Mouse (Mus musculus): ENCODE data around the gene Pabpc1l. TPM values are rescaled to one million over a fixed set of nuclear protein-coding genes. Genes with fewer than 3 reads are reported as not detected.

Pabpc1l gene
- polyA plus RNA-seq, 1 experiment from 2014 or later: 0.66 TPM

DNA sequence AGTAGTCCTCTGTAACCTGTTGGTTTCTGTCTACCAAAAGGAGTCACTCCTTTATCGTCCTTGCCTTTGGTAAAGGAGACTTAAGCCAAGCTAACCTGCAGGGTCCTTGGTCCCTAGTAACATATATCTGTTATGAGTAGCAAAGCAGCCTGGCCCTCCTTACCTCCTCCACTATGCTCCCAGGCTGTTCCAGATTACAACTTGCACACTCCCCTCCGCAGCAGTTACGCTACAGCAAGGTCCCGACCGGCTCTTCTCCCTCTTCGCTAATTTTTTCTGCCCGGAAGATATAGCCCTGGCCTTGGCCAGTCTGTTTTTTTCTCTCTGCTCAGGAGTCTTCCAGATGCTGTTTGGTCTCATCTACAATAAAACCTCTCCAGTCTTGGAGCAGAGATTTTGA lies 47.9 kb downstream of the Pabpc1l start:
- H3K9me3 ChIP-seq (replicated peaks; ENCODE audit: control insufficient read depth, low read length): no peaks in the 10 kb centered on the region
- H3K27me3 ChIP-seq (ENCODE audit: control insufficient read depth, insufficient read depth, low read length): no peaks in the 10 kb centered on the region
- H3K9ac ChIP-seq (ENCODE audit: low read depth, low read length): no peak overlapping the region
- peaks cover 13% of the 10 kb centered on the region for H3K4me1 ChIP-seq (ENCODE audit: control insufficient read depth, insufficient read depth, low read length)
- no peaks in the 10 kb centered on the region for H3K36me3 ChIP-seq (ENCODE audit: control insufficient read depth, insufficient read depth, low read length)
- 82% methylated on average over 7 of the region's 7 CpGs for WGBS (ENCODE audit: insufficient replicate concordance)
- H3K27ac ChIP-seq (ENCODE audit: low read depth, low read length): no peak overlapping the region
- ATAC-seq (replicated peaks; ENCODE audit: insufficient number of reproducible peaks, low FRiP score, low TSS enrichment): no peak
- no peak overlapping the region for H3K4me2 ChIP-seq
- H3K4me3 ChIP-seq (ENCODE audit: low read depth, low read length): no peak overlapping the region

DNA sequence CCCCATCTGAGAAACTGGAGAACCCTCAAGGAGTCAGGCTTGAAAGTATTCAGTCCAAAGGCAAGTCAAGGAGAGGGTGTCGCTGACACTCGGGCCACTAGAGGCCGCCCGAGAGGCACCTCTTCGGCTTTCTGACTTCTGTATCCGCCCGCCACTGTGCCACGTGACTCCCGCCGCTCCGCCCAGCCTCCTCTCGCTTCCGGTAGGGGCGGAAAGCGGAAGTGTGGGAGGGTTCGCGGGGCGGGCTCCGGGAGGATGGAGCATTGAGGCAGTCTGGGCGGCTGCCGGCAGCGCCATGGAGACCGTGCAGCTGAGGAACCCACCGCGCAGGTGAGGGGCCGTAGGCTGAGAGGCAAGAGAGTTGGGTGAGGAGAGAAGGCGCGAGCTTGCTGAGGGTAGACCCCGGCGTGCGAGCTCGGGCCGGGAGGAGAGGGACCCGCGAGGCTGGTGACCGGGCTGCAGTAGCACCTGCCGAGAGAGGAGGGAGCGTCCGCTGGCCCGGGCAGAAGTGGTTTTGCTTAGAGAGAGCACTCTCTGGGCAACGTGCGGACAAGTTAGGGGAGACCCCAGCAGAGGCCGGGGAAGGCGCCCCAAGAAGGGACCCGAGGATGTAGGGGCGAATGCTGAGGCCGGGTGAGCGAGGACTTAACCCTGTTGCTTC lies 48.8 kb downstream of the Pabpc1l start:
- Histone ChIP-seq H3K4me3 (ENCODE audit: low read depth, low read length) (peak overlapping the region; percentile 86), H3K9me3 (replicated peaks; ENCODE audit: control insufficient read depth, low read length) (no peaks in the 10 kb centered on the region), H3K4me2 (peak overlapping the region; percentile 65), H3K27ac (ENCODE audit: low read depth, low read length) (peak overlapping the region; percentile 58; the same call in 1 of the 2 replicates), H3K36me3 (ENCODE audit: control insufficient read depth, insufficient read depth, low read length) (no peaks in the 10 kb centered on the region), H3K4me1 (ENCODE audit: control insufficient read depth, insufficient read depth, low read length) (peaks cover 13% of the 10 kb centered on the region), H3K27me3 (ENCODE audit: control insufficient read depth, insufficient read depth, low read length) (no peaks in the 10 kb centered on the region), H3K9ac (ENCODE audit: low read depth, low read length) (peak overlapping the region; percentile 84)
- under 1% methylated on average over 48 of the region's 48 CpGs for WGBS (ENCODE audit: insufficient replicate concordance)
- ATAC-seq (replicated peaks; ENCODE audit: insufficient number of reproducible peaks, low FRiP score, low TSS enrichment): peak; percentile 75

DNA sequence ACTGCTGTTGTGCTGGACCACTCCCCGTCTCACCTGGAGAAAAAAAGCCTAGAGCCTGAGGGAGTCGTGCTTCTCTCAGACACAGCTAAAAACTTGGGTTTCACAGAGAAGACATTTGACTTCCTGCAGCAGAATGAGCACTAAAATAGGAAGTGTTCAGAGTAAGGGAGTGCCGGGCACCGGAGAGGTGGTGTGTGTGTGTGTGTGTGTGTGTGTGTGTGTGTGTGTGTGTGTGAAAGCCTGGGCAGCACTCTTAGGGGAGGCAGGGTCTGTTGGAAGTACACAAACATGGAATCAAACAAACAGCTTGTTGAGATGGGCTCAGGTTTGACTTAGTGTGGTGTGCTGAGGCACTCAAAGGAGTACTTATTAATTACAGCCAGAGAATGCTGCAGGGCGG lies 49.8 kb downstream of the Pabpc1l start:
- Histone ChIP-seq H3K9ac (ENCODE audit: low read depth, low read length) (peak overlapping the region; percentile 84; the same call in 1 of the 2 replicates), H3K27ac (ENCODE audit: low read depth, low read length) (no peak overlapping the region)
- 48% methylated on average over 5 of the region's 5 CpGs for WGBS (ENCODE audit: insufficient replicate concordance)

DNA sequence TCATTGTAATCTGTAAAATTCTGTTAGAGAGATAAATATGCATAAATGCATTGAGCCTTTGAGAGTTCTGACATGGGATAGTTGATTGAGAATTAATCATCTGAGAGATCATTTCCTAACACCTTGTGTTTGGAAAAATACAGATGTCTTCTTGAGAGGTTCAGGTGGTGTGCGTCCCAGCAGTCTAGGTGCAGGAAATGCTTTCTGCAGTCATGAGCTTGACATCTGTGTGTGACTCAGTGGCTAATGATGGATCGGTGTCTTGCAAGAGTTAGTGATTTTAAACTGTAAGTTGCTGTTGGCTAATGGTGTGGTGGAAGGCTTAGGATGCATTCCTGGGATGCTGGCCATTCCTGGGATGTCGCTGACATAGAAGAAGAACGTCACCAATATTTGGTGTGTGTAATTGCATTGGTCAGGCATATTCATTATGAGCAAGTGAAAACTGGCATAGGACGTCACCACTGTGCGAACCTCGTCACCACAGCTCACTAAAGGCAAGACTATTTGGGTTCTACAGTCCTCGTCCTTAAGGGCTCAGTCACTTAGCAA lies 51.7 kb downstream of the Pabpc1l start:
- no peak overlapping the region for H3K9ac ChIP-seq (ENCODE audit: low read depth, low read length)
- no peak for ATAC-seq (replicated peaks; ENCODE audit: insufficient number of reproducible peaks, low FRiP score, low TSS enrichment)

More for the DNA sequence above, 49.8 kb downstream of the Pabpc1l start:
- Histone ChIP-seq H3K9me3 (replicated peaks; ENCODE audit: control insufficient read depth, low read length) (no peaks in the 10 kb centered on the region), H3K4me1 (ENCODE audit: control insufficient read depth, insufficient read depth, low read length) (peaks cover 9% of the 10 kb centered on the region), H3K27me3 (ENCODE audit: control insufficient read depth, insufficient read depth, low read length) (no peaks in the 10 kb centered on the region), H3K36me3 (ENCODE audit: control insufficient read depth, insufficient read depth, low read length) (no peaks in the 10 kb centered on the region; the same call in 1 of the 2 replicates), H3K4me3 (ENCODE audit: low read depth, low read length) (peak overlapping the region; percentile 86), H3K4me2 (peak overlapping the region; percentile 65)
- no peak for ATAC-seq (replicated peaks; ENCODE audit: insufficient number of reproducible peaks, low FRiP score, low TSS enrichment)

DNA sequence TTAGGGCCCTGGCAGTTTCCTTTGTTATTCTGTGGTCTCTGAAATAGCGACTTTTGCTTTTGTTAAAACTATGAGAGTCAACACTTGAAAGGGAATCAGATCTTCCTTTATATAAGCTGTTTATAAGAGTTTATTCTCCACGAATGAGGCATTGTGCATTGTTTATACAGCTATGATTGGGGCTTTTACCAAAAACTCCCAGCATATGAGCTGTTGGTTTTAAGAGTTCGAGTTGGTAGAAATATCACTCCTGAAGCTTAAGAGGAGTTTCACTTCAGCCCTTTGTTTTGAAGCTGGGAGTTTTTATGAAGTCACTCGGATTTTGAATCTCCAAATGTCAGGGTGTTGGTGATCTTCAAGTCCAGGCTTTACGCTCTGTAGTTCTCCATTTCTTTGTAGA lies 52.6 kb downstream of the Pabpc1l start:
- WGBS (ENCODE audit: insufficient replicate concordance): 81% methylated on average over 5 of the region's 5 CpGs
- no peak overlapping the region for H3K4me3 ChIP-seq (ENCODE audit: low read depth, low read length)
- H3K9me3 ChIP-seq (replicated peaks; ENCODE audit: control insufficient read depth, low read length): no peaks in the 10 kb centered on the region
- no peak overlapping the region for H3K4me2 ChIP-seq
- H3K4me1 ChIP-seq (ENCODE audit: control insufficient read depth, insufficient read depth, low read length): peaks cover 12% of the 10 kb centered on the region
- peaks cover 4% of the 10 kb centered on the region for H3K36me3 ChIP-seq (ENCODE audit: control insufficient read depth, insufficient read depth, low read length)
- no peaks in the 10 kb centered on the region for H3K27me3 ChIP-seq (ENCODE audit: control insufficient read depth, insufficient read depth, low read length)
- H3K9ac ChIP-seq (ENCODE audit: low read depth, low read length): no peak overlapping the region
- no peak overlapping the region for H3K27ac ChIP-seq (ENCODE audit: low read depth, low read length)
- ATAC-seq (replicated peaks; ENCODE audit: insufficient number of reproducible peaks, low FRiP score, low TSS enrichment): no peak

More for the DNA sequence above, 51.7 kb downstream of the Pabpc1l start:
- WGBS (ENCODE audit: insufficient replicate concordance): 78% methylated on average over 8 of the region's 8 CpGs
- Histone ChIP-seq H3K36me3 (ENCODE audit: control insufficient read depth, insufficient read depth, low read length) (peaks cover 4% of the 10 kb centered on the region), H3K4me1 (ENCODE audit: control insufficient read depth, insufficient read depth, low read length) (peaks cover 9% of the 10 kb centered on the region), H3K4me2 (no peak overlapping the region), H3K4me3 (ENCODE audit: low read depth, low read length) (no peak overlapping the region), H3K27me3 (ENCODE audit: control insufficient read depth, insufficient read depth, low read length) (no peaks in the 10 kb centered on the region), H3K27ac (ENCODE audit: low read depth, low read length) (no peak overlapping the region), H3K9me3 (replicated peaks; ENCODE audit: control insufficient read depth, low read length) (no peaks in the 10 kb centered on the region)

DNA sequence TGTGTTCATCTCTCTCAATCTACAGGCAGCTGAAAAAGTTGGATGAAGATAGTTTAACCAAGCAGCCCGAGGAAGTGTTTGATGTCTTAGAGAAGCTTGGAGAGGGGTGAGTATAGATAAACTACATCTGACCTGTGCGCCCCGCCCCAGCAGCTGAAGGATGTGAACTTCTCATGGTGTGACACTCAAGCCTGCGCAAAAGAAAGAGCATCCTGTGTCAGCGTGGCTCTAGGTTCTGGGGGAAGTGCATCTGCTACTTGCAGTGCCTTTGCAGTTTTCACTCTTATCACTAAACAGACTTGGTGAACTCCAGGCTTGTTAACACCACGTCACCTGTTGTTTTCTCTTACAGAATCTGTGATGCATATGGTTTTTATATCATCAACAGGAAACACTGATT lies 54.2 kb downstream of the Pabpc1l start:
- H3K9ac ChIP-seq (ENCODE audit: low read depth, low read length): no peak overlapping the region

DNA sequence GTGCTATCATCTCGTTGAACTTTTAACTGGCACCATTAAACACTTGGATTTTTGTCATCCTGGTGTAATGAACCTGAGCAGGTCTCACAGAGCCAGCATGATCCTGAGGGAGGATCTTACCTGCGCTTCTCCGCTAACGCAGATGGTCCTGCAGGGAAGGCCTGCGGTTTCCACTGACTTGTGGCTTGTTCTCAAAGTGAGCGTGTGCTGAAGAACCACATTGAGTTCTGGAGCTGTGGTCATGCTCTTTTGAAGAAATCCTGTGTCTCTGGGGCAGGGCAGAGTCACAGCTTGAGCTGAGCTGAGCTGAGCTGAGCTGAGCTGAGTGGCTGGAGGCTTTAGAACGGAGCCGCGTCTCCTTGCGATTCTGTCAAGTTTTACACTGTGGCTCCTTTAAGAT lies 56.3 kb downstream of the Pabpc1l start:
- Histone ChIP-seq H3K36me3 (ENCODE audit: control insufficient read depth, insufficient read depth, low read length) (peaks cover 4% of the 10 kb centered on the region), H3K4me3 (ENCODE audit: low read depth, low read length) (no peak overlapping the region), H3K9ac (ENCODE audit: low read depth, low read length) (no peak overlapping the region), H3K9me3 (replicated peaks; ENCODE audit: control insufficient read depth, low read length) (no peaks in the 10 kb centered on the region), H3K27ac (ENCODE audit: low read depth, low read length) (no peak overlapping the region), H3K27me3 (ENCODE audit: control insufficient read depth, insufficient read depth, low read length) (no peaks in the 10 kb centered on the region), H3K4me2 (no peak overlapping the region), H3K4me1 (ENCODE audit: control insufficient read depth, insufficient read depth, low read length) (peaks cover 3% of the 10 kb centered on the region; the same call in 1 of the 2 replicates)
- ATAC-seq (replicated peaks; ENCODE audit: insufficient number of reproducible peaks, low FRiP score, low TSS enrichment): no peak
- whole genome bisulfite sequencing (ENCODE audit: insufficient replicate concordance): 97% methylated on average over 10 of the region's 10 CpGs

More for the DNA sequence above, 54.2 kb downstream of the Pabpc1l start:
- H3K4me2 ChIP-seq: no peak overlapping the region
- peaks cover 4% of the 10 kb centered on the region for H3K36me3 ChIP-seq (ENCODE audit: control insufficient read depth, insufficient read depth, low read length)
- H3K27me3 ChIP-seq (ENCODE audit: control insufficient read depth, insufficient read depth, low read length): no peaks in the 10 kb centered on the region
- no peaks in the 10 kb centered on the region for H3K9me3 ChIP-seq (replicated peaks; ENCODE audit: control insufficient read depth, low read length)
- no peak for ATAC-seq (replicated peaks; ENCODE audit: insufficient number of reproducible peaks, low FRiP score, low TSS enrichment)
- no peak overlapping the region for H3K4me3 ChIP-seq (ENCODE audit: low read depth, low read length)
- peaks cover 12% of the 10 kb centered on the region for H3K4me1 ChIP-seq (ENCODE audit: control insufficient read depth, insufficient read depth, low read length)
- no peak overlapping the region for H3K27ac ChIP-seq (ENCODE audit: low read depth, low read length)
- WGBS (ENCODE audit: insufficient replicate concordance): 82% methylated on average over 6 of the region's 6 CpGs

DNA sequence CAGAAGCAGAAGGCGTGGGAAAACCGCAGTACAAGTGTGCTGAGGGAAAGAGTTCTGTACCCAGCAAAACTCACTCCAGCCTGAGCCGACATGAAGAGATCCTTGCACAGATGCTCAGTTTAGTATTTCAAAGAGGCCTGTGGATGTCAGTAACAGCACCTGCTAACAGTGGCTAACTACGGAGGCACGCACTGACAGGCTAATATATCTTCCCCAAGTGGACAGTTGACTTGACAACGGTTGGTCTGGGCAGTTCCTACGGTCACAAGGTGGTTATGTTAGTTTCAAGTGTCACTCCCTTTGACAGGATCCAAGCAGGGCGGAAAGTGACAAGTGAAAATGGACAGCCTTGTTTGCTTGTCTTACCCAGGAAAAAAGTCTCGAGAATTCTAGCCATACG lies 56.9 kb downstream of the Pabpc1l start:
- peaks cover 4% of the 10 kb centered on the region for H3K36me3 ChIP-seq (ENCODE audit: control insufficient read depth, insufficient read depth, low read length)
- H3K27me3 ChIP-seq (ENCODE audit: control insufficient read depth, insufficient read depth, low read length): no peaks in the 10 kb centered on the region
- peaks cover 3% of the 10 kb centered on the region; the same call in 1 of the 2 replicates for H3K4me1 ChIP-seq (ENCODE audit: control insufficient read depth, insufficient read depth, low read length)
- ATAC-seq (replicated peaks; ENCODE audit: insufficient number of reproducible peaks, low FRiP score, low TSS enrichment): no peak
- no peaks in the 10 kb centered on the region for H3K9me3 ChIP-seq (replicated peaks; ENCODE audit: control insufficient read depth, low read length)
- H3K9ac ChIP-seq (ENCODE audit: low read depth, low read length): no peak overlapping the region
- H3K4me2 ChIP-seq: no peak overlapping the region
- no peak overlapping the region for H3K4me3 ChIP-seq (ENCODE audit: low read depth, low read length)
- WGBS (ENCODE audit: insufficient replicate concordance): 66% methylated on average over 10 of the region's 10 CpGs
- no peak overlapping the region for H3K27ac ChIP-seq (ENCODE audit: low read depth, low read length)
